Comparison of ENCODE assay signal across 9 mouse cellular contexts in genomic region chr8:11171526-11171925, GRCm38 (mm10).
DNase-seq lines count a peak whose midpoint lies in the region; ATAC-seq and TF ChIP-seq lines count a peak whose summit lies in the region.
"Had no signal": no experiment of that assay in that cellular context is flagged by ENCODE, and none has a peak within 500 bp of the region (broad histone marks: within the 10 kb centered on the region; RNA-seq: fewer than 3 reads in every experiment).

No protein-coding gene starts in this region.

- no peaks in the 10 kb centered on the region for H3K9me3 ChIP-seq in heart, embryonic 15.5 days (replicated peaks)
- no peaks in the 10 kb centered on the region for H3K9me3 ChIP-seq in limb, embryonic 10.5 days (replicated peaks)

- H3ac ChIP-seq in myocyte (ENCODE audit: control insufficient read depth, insufficient read length) = no peak overlapping the region

- DNase-seq in ovary, postnatal 36 days (ENCODE audit: low spot score) = peak; percentile 15
- no peak for DNase-seq in ovary, adult 18-20 months (ENCODE audit: low spot score)
- DNase-seq in cerebellum, postnatal 25 days = peak; percentile 68 to 85
- DNase-seq in limb, embryonic 10.5 days (ENCODE audit: low spot score) = no peak
- DNase-seq in layer of hippocampus, adult 9-11 months = no peak
- DNase-seq in thymus, postnatal 25 days = no peak
- DNase-seq: midbrain, embryonic 14.5 days had no signal

- WGBS in heart, embryonic 15.5 days = 41% methylated on average over 7 of the region's 7 CpGs
- WGBS in limb, embryonic 10.5 days = 85% methylated on average over 7 of the region's 7 CpGs

- H3K27me3 ChIP-seq in heart, embryonic 15.5 days = no peaks in the 10 kb centered on the region
- H3K27me3 ChIP-seq in myocyte (ENCODE audit: control insufficient read depth, insufficient read depth, insufficient read length) = peaks cover 2% of the 10 kb centered on the region
- H3K27me3 ChIP-seq in limb, embryonic 10.5 days (ENCODE audit: low read depth, poor library complexity, severe bottlenecking) = 0 out of 2 replicates have a peak, but pooled peaks cover 4% of the 10 kb centered on the region

- TF ChIP-seq POLR2A in myocyte (IDR thresholded peaks at IDR 0.05; ENCODE audit: insufficient read length, low read depth) = no peak

- H3K4me2 ChIP-seq in heart, embryonic 15.5 days = no peak overlapping the region
- peak overlapping the region; percentile 10 for H3K4me2 ChIP-seq in myocyte (ENCODE audit: low read depth)

- peak; percentile 78 for ATAC-seq in heart, embryonic 15.5 days (replicated peaks; ENCODE audit: insufficient number of reproducible peaks, insufficient read depth, low FRiP score, low read depth)

- peak overlapping the region; percentile 75 for H3K27ac ChIP-seq in heart, embryonic 15.5 days
- no peak overlapping the region for H3K27ac ChIP-seq in limb, embryonic 10.5 days

- no peak overlapping the region for H3K4me3 ChIP-seq in heart, embryonic 15.5 days
- H3K4me3 ChIP-seq in myocyte = no peak overlapping the region
- no peak overlapping the region for H3K4me3 ChIP-seq in limb, embryonic 10.5 days

- no peak overlapping the region for H3K9ac ChIP-seq in heart, embryonic 15.5 days

- peaks cover 41% of the 10 kb centered on the region for H3K4me1 ChIP-seq in heart, embryonic 15.5 days (replicated peaks)
- peaks cover 4% of the 10 kb centered on the region; the same call in 1 of the 2 replicates for H3K4me1 ChIP-seq in limb, embryonic 10.5 days

- no peaks in the 10 kb centered on the region for H3K79me2 ChIP-seq in myocyte (ENCODE audit: control insufficient read depth, insufficient read depth)

- H3K36me3 ChIP-seq in heart, embryonic 15.5 days = no peaks in the 10 kb centered on the region
- H3K36me3 ChIP-seq in myocyte (ENCODE audit: control insufficient read depth, insufficient read depth) = no peaks in the 10 kb centered on the region
- no peaks in the 10 kb centered on the region for H3K36me3 ChIP-seq in limb, embryonic 10.5 days

TF ChIP-seq in myocyte, 11 proteins besides CTCF, POLR2A, EP300 and RAD21:
- TF ChIP-seq SRF (IDR thresholded peaks at IDR 0.05; ENCODE audit: control insufficient read depth, insufficient read length, low read depth) (no peak), E2F4 (IDR thresholded peaks at IDR 0.05; ENCODE audit: insufficient read depth) (no peak), MAX (IDR thresholded peaks at IDR 0.05; ENCODE audit: low read depth) (no peak), USF1 (IDR thresholded peaks at IDR 0.05; ENCODE audit: low read depth) (peak; percentile 76), MYOD1 (IDR thresholded peaks at IDR 0.05; ENCODE audit: control insufficient read depth in 1 of 3, insufficient read length in 2 of 3, low read depth in 2 of 3) (no peak)

Comparison
In these comparisons a context has a peak if more than half of its experiments do, and no peak if none do; other contexts are left out.
1. DNase-seq: peak in ovary, postnatal 36 days (single experiment) and cerebellum, postnatal 25 days (2 of 2); none in ovary, adult 18-20 months (single experiment), limb, embryonic 10.5 days (single experiment), layer of hippocampus, adult 9-11 months (single experiment) and thymus, postnatal 25 days (single experiment).